ENCODE assay signal across 8 mouse cellular contexts in genomic region chr2:26916738-26917137, GRCm38 (mm10). TPM values are rescaled to one million over a fixed set of nuclear protein-coding genes. Genes with fewer than 3 reads are reported as not detected.
A peak's percentile ranks its signal among the peaks of the same experiment; 100 is the strongest.
DNase-seq lines count a peak whose midpoint lies in the region; ATAC-seq and TF ChIP-seq lines count a peak whose summit lies in the region.

No protein-coding gene starts in this region.

- H3K9me3 ChIP-seq in kidney, embryonic 15.5 days (replicated peaks), result no peaks in the 10 kb centered on the region
- H3K9me3 ChIP-seq in embryonic facial prominence, embryonic 10.5 days, result no peaks in the 10 kb centered on the region
- H3K9me3 ChIP-seq in hindbrain, postnatal 0 days (ENCODE audit: low read length), result no peaks in the 10 kb centered on the region
- H3K9me3 ChIP-seq in midbrain, embryonic 15.5 days, result no peaks in the 10 kb centered on the region

- H3K27me3 ChIP-seq in kidney, embryonic 15.5 days, result no peaks in the 10 kb centered on the region
- H3K27me3 ChIP-seq in embryonic facial prominence, embryonic 10.5 days (replicated peaks; ENCODE audit: low read depth, poor library complexity, severe bottlenecking), result no peaks in the 10 kb centered on the region
- no peaks in the 10 kb centered on the region for H3K27me3 ChIP-seq in hindbrain, postnatal 0 days (ENCODE audit: insufficient read depth, low read length)
- H3K27me3 ChIP-seq in midbrain, embryonic 15.5 days (replicated peaks), result no peaks in the 10 kb centered on the region

- peaks cover 56% of the 10 kb centered on the region for H3K4me1 ChIP-seq in kidney, embryonic 15.5 days
- H3K4me1 ChIP-seq in embryonic facial prominence, embryonic 10.5 days, result peaks cover 43% of the 10 kb centered on the region
- H3K4me1 ChIP-seq in hindbrain, postnatal 0 days (ENCODE audit: insufficient read depth, low read length), result peaks cover 16% of the 10 kb centered on the region
- H3K4me1 ChIP-seq in midbrain, embryonic 15.5 days, result peaks cover 44% of the 10 kb centered on the region

- DNase-seq in kidney, postnatal 36 days, result no peak
- DNase-seq in embryonic facial prominence, embryonic 10.5 days (ENCODE audit: low spot score), result no peak
- no peak for DNase-seq in hindbrain, postnatal 0 days (ENCODE audit: low spot score)
- no peak for DNase-seq in ovary, postnatal 10 days (ENCODE audit: low spot score)
- DNase-seq in left cerebral cortex, adult 9 months (ENCODE audit: low spot score in 2 of 2), result no peak
- no peak for DNase-seq in kidney, adult 18-20 months

- H3K27ac ChIP-seq in kidney, embryonic 15.5 days, result peak overlapping the region; percentile 91
- H3K27ac ChIP-seq in embryonic facial prominence, embryonic 10.5 days (replicated peaks), result peak overlapping the region; percentile 88
- peak overlapping the region; percentile 86 for H3K27ac ChIP-seq in hindbrain, postnatal 0 days
- H3K27ac ChIP-seq in midbrain, embryonic 15.5 days, result peak overlapping the region; percentile 84

- 0 out of 2 replicates have a peak, but pooled peaks have one; percentile 2 for ATAC-seq in kidney, embryonic 15.5 days (replicated peaks; ENCODE audit: low FRiP score)
- ATAC-seq in hindbrain, postnatal 0 days, result no peak
- ATAC-seq in midbrain, embryonic 15.5 days (replicated peaks), result peak; percentile 24; the same call in 1 of the 2 replicates

- WGBS in kidney, embryonic 15.5 days, result under 1% methylated on average over 13 of the region's 13 CpGs
- WGBS in embryonic facial prominence, embryonic 10.5 days, result 4% methylated on average over 13 of the region's 13 CpGs
- 2% methylated on average over 13 of the region's 13 CpGs for WGBS in hindbrain, postnatal 0 days
- WGBS in midbrain, embryonic 15.5 days, result 3% methylated on average over 13 of the region's 13 CpGs

- peak overlapping the region; percentile 77 for H3K9ac ChIP-seq in kidney, embryonic 15.5 days
- H3K9ac ChIP-seq in hindbrain, postnatal 0 days (replicated peaks; ENCODE audit: low read length), result peak overlapping the region; percentile 86
- H3K9ac ChIP-seq in midbrain, embryonic 15.5 days, result peak overlapping the region; percentile 71

- peak overlapping the region; percentile 87 for H3K4me2 ChIP-seq in kidney, embryonic 15.5 days
- peak overlapping the region; percentile 99 for H3K4me2 ChIP-seq in hindbrain, postnatal 0 days (ENCODE audit: low read depth, low read length)
- peak overlapping the region; percentile 93 for H3K4me2 ChIP-seq in midbrain, embryonic 15.5 days

- H3K4me3 ChIP-seq in kidney, embryonic 15.5 days (replicated peaks), result peak overlapping the region; percentile 83
- peak overlapping the region; percentile 80 for H3K4me3 ChIP-seq in embryonic facial prominence, embryonic 10.5 days
- peak overlapping the region; percentile 74 for H3K4me3 ChIP-seq in hindbrain, postnatal 0 days (ENCODE audit: low read length)
- peak overlapping the region; percentile 74 for H3K4me3 ChIP-seq in midbrain, embryonic 15.5 days

- TF ChIP-seq CTCF in hindbrain, postnatal 0 days (IDR thresholded peaks at IDR 0.05; ENCODE audit: low read depth), result no peak

- H3K36me3 ChIP-seq in kidney, embryonic 15.5 days, result peaks cover 71% of the 10 kb centered on the region
- peaks cover 76% of the 10 kb centered on the region for H3K36me3 ChIP-seq in embryonic facial prominence, embryonic 10.5 days (replicated peaks)
- peaks cover 55% of the 10 kb centered on the region for H3K36me3 ChIP-seq in hindbrain, postnatal 0 days (ENCODE audit: insufficient read depth, low read length)
- H3K36me3 ChIP-seq in midbrain, embryonic 15.5 days (replicated peaks), result peaks cover 57% of the 10 kb centered on the region

RNA-seq across cellular contexts. Expression of gene Surf1, which starts 0.4 kb away (rescaled TPM):
- polyA plus RNA-seq in kidney, embryonic 15.5 days (2015; fragmentation: Nextera tagmentation; extraction: Ambion mirVana), result 55.2 and 58.1 TPM in 2 replicates
- 44.5 and 48.6 TPM in 2 replicates for polyA plus RNA-seq in embryonic facial prominence, embryonic 10.5 days (2016; fragmentation: Nextera tagmentation; extraction: Ambion mirVana)
- 63.1 and 63.4 TPM in 2 replicates for total RNA-seq in hindbrain, postnatal 0 days (2014; rRNA removed)
- polyA plus RNA-seq in hindbrain, postnatal 0 days (2015; fragmentation: Nextera tagmentation; extraction: Ambion mirVana), result 112 and 117 TPM in 2 replicates
- polyA plus RNA-seq in midbrain, embryonic 15.5 days (2015; fragmentation: Nextera tagmentation; extraction: Ambion mirVana), result 83.4 and 85.4 TPM in 2 replicates

RNA-seq across cellular contexts. Expression of gene Surf2, which starts 0.6 kb away (rescaled TPM):
- 45.4 and 46.4 TPM in 2 replicates for polyA plus RNA-seq in kidney, embryonic 15.5 days (2015; fragmentation: Nextera tagmentation; extraction: Ambion mirVana)
- 56.7 and 58.5 TPM in 2 replicates for polyA plus RNA-seq in embryonic facial prominence, embryonic 10.5 days (2016; fragmentation: Nextera tagmentation; extraction: Ambion mirVana)
- 16.3 and 24.4 TPM in 2 replicates for total RNA-seq in hindbrain, postnatal 0 days (2014; rRNA removed)
- 50.4 and 54.6 TPM in 2 replicates for polyA plus RNA-seq in hindbrain, postnatal 0 days (2015; fragmentation: Nextera tagmentation; extraction: Ambion mirVana)
- 58.4 and 63.5 TPM in 2 replicates for polyA plus RNA-seq in midbrain, embryonic 15.5 days (2015; fragmentation: Nextera tagmentation; extraction: Ambion mirVana)

RNA-seq across cellular contexts. Expression of gene Rpl7a, which starts 6.2 kb away (rescaled TPM):
- polyA plus RNA-seq in kidney, embryonic 15.5 days (2015; fragmentation: Nextera tagmentation; extraction: Ambion mirVana), result 640 and 684 TPM in 2 replicates
- polyA plus RNA-seq in embryonic facial prominence, embryonic 10.5 days (2016; fragmentation: Nextera tagmentation; extraction: Ambion mirVana), result 720 and 721 TPM in 2 replicates
- 863 and 1,008 TPM in 2 replicates for total RNA-seq in hindbrain, postnatal 0 days (2014; rRNA removed)
- 446 and 467 TPM in 2 replicates for polyA plus RNA-seq in hindbrain, postnatal 0 days (2015; fragmentation: Nextera tagmentation; extraction: Ambion mirVana)
- polyA plus RNA-seq in midbrain, embryonic 15.5 days (2015; fragmentation: Nextera tagmentation; extraction: Ambion mirVana), result 421 and 428 TPM in 2 replicates

RNA-seq across cellular contexts. Expression of gene Med22, which starts 6.3 kb away (rescaled TPM):
- polyA plus RNA-seq in kidney, embryonic 15.5 days (2015; fragmentation: Nextera tagmentation; extraction: Ambion mirVana), result 56.0 and 59.0 TPM in 2 replicates
- 87.2 and 91.1 TPM in 2 replicates for polyA plus RNA-seq in embryonic facial prominence, embryonic 10.5 days (2016; fragmentation: Nextera tagmentation; extraction: Ambion mirVana)
- 116 and 122 TPM in 2 replicates for total RNA-seq in hindbrain, postnatal 0 days (2014; rRNA removed)
- polyA plus RNA-seq in hindbrain, postnatal 0 days (2015; fragmentation: Nextera tagmentation; extraction: Ambion mirVana), result 125 and 141 TPM in 2 replicates
- polyA plus RNA-seq in midbrain, embryonic 15.5 days (2015; fragmentation: Nextera tagmentation; extraction: Ambion mirVana), result 144 and 152 TPM in 2 replicates

RNA-seq across cellular contexts. Expression of gene Surf6, which starts 14.1 kb away (rescaled TPM):
- polyA plus RNA-seq in kidney, embryonic 15.5 days (2015; fragmentation: Nextera tagmentation; extraction: Ambion mirVana), result 31.2 and 31.5 TPM in 2 replicates
- 33.5 and 37.1 TPM in 2 replicates for polyA plus RNA-seq in embryonic facial prominence, embryonic 10.5 days (2016; fragmentation: Nextera tagmentation; extraction: Ambion mirVana)
- total RNA-seq in hindbrain, postnatal 0 days (2014; rRNA removed), result 13.9 and 16.5 TPM in 2 replicates
- polyA plus RNA-seq in hindbrain, postnatal 0 days (2015; fragmentation: Nextera tagmentation; extraction: Ambion mirVana), result 20.5 and 22.3 TPM in 2 replicates
- 34.9 and 35.1 TPM in 2 replicates for polyA plus RNA-seq in midbrain, embryonic 15.5 days (2015; fragmentation: Nextera tagmentation; extraction: Ambion mirVana)
